Mouse (Mus musculus) cerebellum, postnatal 10 days (tissue): Measurements from ENCODE around the gene Xlr5a.
A peak's percentile ranks its signal among the peaks of the same experiment; 100 is the strongest.
"Not testable (repeated sequence)": the region's sequence is repeated elsewhere in the genome, so short reads cannot be mapped to it uniquely, and the experiment has no call there.

ENCODE experiments used
- DNase-seq, 2 experiments: peaks; one replicate each; pipeline ENCODE4 v3.0.0; 2021; ENCODE audit warnings: mixed read lengths in 2 of 2

Gene Xlr5a

GRCm38 (mm10) chrX:73292876-73293275 lies at the start of gene Xlr5a, which contains the start of gene Xlr5c:
Gene Xlr5a (minus strand): TSS chrX:73292976.
Gene Xlr5c (minus strand): TSS chrX:73292976.
- not testable (repeated sequence) for DNase-seq

- DNase-seq: peak; percentile 83 to 90
Observed at GRCm38 (mm10) chrX:73342483-73342895, 49.7 kb upstream of the Xlr5a start, which contains the start of gene Zfp275. Gene Zfp275 (plus strand): TSS chrX:73342621.

DNA sequence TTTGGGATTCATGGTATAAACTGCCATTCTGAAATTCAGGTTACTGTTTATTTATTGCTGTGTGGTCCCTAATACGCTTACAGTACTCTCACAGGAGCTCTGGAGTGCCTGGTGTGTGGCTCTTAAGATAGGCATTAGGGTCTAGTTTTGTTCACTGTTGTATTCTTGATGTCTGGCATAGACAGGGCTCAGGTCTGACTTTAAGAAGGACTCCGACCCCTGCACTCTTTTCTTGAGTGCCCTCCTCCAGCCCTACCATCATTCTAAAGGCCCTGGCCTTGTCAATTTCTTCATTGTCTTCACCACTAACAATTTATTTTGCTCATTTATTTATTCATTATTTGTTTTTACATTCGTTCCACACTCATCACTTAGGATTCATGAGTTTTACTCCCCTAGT lies 49.3 kb upstream of the Xlr5a start:
- no peak for DNase-seq

DNA sequence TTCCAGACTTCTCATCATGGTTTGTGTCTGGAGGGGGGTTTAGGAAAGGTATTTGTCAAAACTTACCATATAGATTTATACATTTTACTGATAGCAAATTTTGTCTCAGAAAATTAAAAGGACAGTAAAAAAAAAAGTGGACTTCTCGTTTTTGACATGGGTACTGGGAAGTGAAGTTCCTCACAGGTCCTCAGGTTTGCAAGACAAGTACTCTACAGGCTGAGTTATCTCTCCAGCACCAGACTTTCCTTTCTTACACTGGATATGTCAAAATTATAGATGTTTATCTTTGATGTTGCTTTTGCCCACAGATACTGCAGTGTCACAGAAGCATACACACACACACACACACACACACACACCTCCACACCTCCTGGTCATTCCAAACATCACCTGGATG lies 48.7 kb upstream of the Xlr5a start:
- DNase-seq: no peak

GRCm38 (mm10) chrX:73336740-73337139 lies 44.0 kb upstream of the Xlr5a start, which contains the start of gene Gm45015:
Gene Gm45015 (minus strand): TSS chrX:73336840.
- DNase-seq: no peak

DNA sequence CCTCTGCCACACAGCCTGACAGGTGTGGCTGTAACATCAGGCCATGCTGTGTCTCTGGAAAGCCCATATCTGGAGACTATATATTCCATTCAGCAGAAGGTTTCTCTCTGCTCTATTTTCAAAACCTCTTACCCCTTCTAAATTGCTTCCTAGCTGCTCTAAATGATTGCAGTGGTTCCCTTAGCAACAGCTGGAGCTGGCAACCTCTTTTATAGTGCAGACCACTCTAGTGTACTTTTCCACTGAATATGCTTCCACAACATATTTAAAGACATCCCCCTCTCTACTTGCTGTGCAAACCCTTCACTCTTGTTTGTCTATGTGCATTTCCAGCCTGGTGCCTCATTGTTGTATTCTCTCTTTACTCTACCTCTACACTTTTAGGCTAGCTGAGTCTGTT lies 40.8 kb upstream of the Xlr5a start:
- no peak for DNase-seq

DNA sequence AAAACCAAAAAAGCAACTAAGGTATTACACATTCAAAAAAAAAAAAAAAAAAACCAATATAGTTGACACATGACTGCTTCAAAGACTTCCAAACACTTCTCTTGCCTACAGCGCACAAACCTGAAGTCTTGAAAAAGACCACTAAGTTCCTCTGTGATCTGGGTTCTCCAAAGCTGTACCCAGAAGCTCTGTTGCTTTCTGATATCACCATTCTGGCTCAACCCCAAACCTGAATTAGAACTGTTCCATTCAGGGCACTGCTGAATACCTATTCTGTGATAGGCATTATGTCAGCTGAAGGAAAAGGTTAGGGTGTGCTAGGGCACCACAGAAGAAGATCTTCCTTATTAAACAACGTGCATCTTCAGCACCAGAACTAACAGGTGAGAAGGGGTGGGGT lies 34.4 kb upstream of the Xlr5a start:
- DNase-seq: no peak

DNA sequence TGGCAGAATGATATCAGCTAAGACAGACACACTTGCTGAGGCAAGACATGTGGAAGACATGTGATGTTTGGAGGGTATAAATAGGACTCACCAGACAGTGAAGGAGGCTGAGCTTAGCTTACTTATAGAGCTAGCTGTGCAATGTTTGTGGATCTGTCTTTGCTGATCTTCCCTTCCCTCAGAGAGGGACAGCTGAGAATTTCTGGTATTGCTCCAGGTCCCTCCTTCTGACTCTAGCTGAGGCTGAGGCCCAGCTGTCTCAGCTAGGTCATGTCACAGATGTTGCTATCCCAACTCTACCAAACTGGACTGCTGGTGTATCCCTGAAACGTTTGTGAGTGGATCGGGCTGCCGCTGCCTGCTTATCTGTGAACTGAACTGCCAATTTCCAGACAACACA lies 28.3 kb upstream of the Xlr5a start:
- no peak for DNase-seq

- DNase-seq: peak; percentile 51 to 65
Observed at GRCm38 (mm10) chrX:73312522-73312921, 19.7 kb upstream of the Xlr5a start.

- not testable (repeated sequence) for DNase-seq
Observed at GRCm38 (mm10) chrX:73295745-73296144, 3.0 kb upstream of the Xlr5a start.

GRCm38 (mm10) chrX:73265270-73265669 lies 27.5 kb downstream of the Xlr5a start, which contains the start of gene Xlr3c:
Gene Xlr3c (minus strand): TSS chrX:73265390.
- DNase-seq: not testable (repeated sequence)

GRCm38 (mm10) chrX:73262428-73262827 lies 30.3 kb downstream of the Xlr5a start:
- DNase-seq: not testable (repeated sequence)

DNA sequence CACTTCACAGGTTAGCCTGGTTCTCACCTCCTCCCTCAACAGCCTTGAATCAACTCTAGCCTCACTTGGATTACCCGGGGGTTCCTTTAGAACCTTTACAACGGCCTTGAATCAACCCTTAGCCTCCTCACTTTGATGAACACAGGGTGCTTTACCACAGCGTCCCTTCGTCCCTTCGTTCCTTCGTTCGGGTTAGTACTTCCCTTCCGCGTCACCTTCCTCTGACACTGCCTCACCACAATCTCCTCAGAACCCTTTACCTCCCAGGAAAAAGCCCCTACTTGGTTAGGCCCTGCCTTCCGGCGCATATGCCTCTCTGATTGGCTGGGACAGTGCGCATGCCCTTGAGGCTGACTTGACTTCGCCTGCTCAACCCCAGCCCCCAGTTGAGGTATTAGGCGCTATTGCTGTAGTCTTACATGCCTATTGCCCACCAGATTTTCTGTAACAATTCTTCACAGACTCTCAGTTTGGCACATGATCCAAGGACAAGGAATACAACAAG lies 49.9 kb downstream of the Xlr5a start, which contains the start of gene Xlr4c:
Gene Xlr4c, minus strand, starts transcription at position 310 of the 505 bp plus-strand sequence.
- not testable (repeated sequence) for DNase-seq

GRCm38 (mm10) chrX:73229288-73229687 lies 63.5 kb downstream of the Xlr5a start:
- DNase-seq: no peak

DNA sequence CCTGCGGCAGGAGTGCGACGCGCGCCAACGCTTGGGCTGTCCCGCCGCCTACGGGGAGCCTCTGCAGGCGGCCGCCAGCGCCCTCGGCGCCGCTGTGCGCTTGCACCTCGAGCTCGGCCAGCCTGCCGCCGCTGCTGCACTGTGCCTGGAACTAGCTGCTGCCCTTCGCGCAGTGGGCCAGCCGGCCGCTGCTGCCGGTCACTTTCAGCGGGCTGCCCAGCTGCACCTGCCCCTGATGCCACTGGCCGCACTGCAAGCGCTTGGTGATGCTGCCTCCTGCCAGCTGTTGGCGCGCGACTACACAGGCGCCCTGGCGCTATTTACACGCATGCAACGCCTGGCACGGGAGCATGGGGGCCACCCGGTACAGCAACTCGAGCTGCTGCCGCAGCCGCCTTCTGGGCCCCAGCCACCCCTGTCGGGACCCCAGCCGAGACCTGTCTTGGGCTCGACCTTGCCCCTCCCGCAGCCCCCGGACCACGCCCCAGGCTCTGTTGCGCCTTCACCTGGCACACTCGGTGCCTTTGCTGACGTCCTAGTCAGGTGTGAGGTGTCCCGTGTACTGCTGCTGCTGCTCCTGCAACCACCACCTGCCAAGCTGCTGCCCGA lies 64.1 kb downstream of the Xlr5a start:
- DNase-seq: peak; percentile 66 to 71

GRCm38 (mm10) chrX:73227914-73228605 lies 64.7 kb downstream of the Xlr5a start, which contains the start of gene F8a:
Gene F8a (plus strand): TSS chrX:73228291.
- DNase-seq: peak; percentile 87 to 88

- no peak for DNase-seq
Observed at GRCm38 (mm10) chrX:73225365-73225764, 67.4 kb downstream of the Xlr5a start.

- not testable (repeated sequence) for DNase-seq
Observed at GRCm38 (mm10) chrX:73213819-73214564, 78.8 kb downstream of the Xlr5a start, which contains the start of gene Xlr4b. Gene Xlr4b (plus strand): TSS chrX:73214333.

DNA sequence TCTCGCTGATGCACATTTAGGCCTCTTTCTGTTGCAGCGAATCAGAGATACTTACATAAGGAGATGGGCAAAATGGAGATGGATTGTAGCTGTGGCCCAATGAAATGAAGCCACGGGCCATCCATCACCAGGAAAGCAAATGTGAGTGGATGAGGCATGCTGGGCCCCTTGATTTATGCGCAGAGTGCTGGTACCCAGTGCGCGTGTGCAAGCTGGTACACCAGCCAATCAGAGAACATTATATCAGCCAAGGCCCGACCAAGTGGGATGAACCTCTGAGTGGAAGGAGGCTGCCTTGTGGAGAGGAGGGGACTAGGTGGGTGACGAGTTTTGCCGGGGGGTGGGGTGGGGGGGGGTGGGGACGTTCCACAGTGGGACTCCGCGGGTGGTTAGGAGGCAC lies 100.8 kb downstream of the Xlr5a start, which contains the start of gene Xlr3b:
Gene Xlr3b, plus strand, starts transcription at position 274 of the 400 bp plus-strand sequence.
- DNase-seq: peak in 1 of 2 experiments; percentile 11

- not testable (repeated sequence) for DNase-seq
Observed at GRCm38 (mm10) chrX:73176889-73177288, 115.9 kb downstream of the Xlr5a start, which contains the start of gene Spin2d. Gene Spin2d (minus strand): TSS chrX:73176989.

DNA sequence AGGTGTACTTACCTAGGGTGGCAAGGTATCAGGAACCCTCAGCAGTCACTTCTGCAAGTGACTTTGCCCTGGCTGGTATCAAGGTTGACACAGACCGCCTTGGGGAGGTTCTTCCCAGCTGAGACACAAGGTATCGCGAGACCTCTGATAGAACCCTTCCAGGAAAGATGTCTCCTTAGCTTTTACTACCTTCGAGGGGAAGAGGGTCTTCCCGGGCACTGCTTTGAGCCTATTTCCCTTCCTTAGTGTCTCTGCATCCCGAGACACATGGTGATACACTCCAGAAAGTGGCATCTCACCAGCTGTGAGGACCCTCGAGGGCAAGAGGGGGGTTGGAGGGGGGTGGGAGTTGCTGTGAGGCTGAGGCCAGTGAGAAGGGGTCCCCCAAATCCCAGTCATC lies 143.4 kb downstream of the Xlr5a start, which contains the start of gene DXBay18:
Gene DXBay18, minus strand, starts transcription at position 101 of the 400 bp plus-strand sequence.
- not testable (repeated sequence) for DNase-seq

- DNase-seq: not testable (repeated sequence)
Observed at GRCm38 (mm10) chrX:73148496-73148895, 144.3 kb downstream of the Xlr5a start, which contains the start of gene Xlr5b. Gene Xlr5b (plus strand): TSS chrX:73148796.
